Mouse (Mus musculus) right cerebral cortex, adult 18-20 months (tissue): Measurements from ENCODE around the gene Ikzf2.

Experiments
- DNase-seq: peaks from one replicate; pipeline ENCODE4 v3.0.0; 2022; ENCODE audit warnings: mixed read lengths

Ikzf2 gene

GRCm38 (mm10) chr1:69658051-69658450 is 29.0 kb downstream of the Ikzf2 start:
- no peak for DNase-seq

- DNase-seq: no peak
Measured at GRCm38 (mm10) chr1:69657455-69657854, 29.6 kb downstream of the Ikzf2 start.

- DNase-seq: no peak
Measured at GRCm38 (mm10) chr1:69656929-69657328, 30.1 kb downstream of the Ikzf2 start.

- DNase-seq: no peak
Measured at GRCm38 (mm10) chr1:69656047-69656782, 30.8 kb downstream of the Ikzf2 start.

DNA sequence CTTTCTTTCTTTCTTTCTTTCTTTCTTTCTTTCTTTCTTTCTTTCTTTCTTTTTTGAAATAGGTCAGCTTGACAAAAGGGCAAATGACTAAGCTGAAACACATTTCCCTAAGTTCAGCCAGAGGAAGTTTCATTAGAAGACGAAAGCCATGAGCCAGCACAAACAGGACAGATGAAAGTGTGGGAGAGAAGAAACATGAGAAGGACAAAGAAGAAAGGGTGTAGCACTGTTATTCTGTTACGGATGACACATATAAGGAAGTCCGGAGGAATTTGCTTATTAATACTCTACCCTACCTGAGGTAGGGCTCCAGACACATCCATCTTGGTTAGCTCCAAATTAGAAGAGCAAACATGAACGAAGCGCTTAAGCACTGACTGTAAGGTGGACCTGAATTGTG is 31.7 kb downstream of the Ikzf2 start:
- no peak for DNase-seq

- DNase-seq: no peak
Measured at GRCm38 (mm10) chr1:69654955-69655354, 32.1 kb downstream of the Ikzf2 start.

DNA sequence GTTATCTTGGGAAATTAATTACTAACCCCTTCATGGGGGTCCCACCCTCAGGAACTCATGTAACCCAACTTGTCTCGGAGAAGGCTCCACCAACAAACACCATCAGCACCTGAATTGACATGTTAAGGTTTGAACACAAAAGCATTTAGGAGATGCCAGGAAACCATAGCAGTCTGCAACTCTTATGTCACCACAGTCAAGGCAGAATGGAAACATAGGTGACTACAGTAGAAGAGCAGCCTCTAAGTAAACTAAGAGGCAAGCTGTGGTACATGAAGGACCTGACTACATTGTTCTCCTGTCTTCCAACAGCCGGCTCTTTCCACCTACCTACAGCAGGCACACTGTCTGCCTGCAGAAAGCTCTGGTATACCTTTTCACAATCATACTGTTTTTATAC is 33.6 kb downstream of the Ikzf2 start:
- DNase-seq: no peak

GRCm38 (mm10) chr1:69643138-69643537 is 43.9 kb downstream of the Ikzf2 start:
- no peak for DNase-seq

- no peak for DNase-seq
Measured at GRCm38 (mm10) chr1:69641986-69642385, 45.1 kb downstream of the Ikzf2 start.

- no peak for DNase-seq
Measured at GRCm38 (mm10) chr1:69638321-69638720, 48.7 kb downstream of the Ikzf2 start.

DNA sequence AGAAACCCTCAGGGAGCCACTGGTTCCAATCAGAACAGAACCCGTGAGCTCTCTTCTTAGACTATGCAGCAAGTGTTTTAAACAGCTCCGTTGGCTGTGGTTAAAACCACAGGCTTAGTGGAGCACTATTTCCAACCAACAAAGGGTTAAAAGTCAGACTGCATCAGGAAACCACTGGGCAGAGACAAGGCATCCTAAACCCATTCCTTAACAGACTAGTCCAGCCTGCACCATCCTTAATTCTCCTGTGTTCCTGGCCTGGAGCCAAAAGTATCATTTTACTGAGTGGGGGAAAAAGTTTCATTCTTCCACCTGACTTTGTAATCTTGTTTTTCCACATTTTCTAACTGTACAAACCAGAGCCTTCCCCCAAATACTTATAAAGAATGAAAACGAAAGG is 49.1 kb downstream of the Ikzf2 start:
- no peak for DNase-seq

GRCm38 (mm10) chr1:69634259-69634658 is 52.8 kb downstream of the Ikzf2 start:
- DNase-seq: no peak

- DNase-seq: no peak
Measured at GRCm38 (mm10) chr1:69630508-69630907, 56.5 kb downstream of the Ikzf2 start.

- no peak for DNase-seq
Measured at GRCm38 (mm10) chr1:69629513-69629912, 57.5 kb downstream of the Ikzf2 start.

- no peak for DNase-seq
Measured at GRCm38 (mm10) chr1:69612076-69612475, 75.0 kb downstream of the Ikzf2 start.

GRCm38 (mm10) chr1:69611204-69611725 is 75.8 kb downstream of the Ikzf2 start:
- no peak for DNase-seq

- no peak for DNase-seq
Measured at GRCm38 (mm10) chr1:69610791-69611190, 76.3 kb downstream of the Ikzf2 start.

- no peak for DNase-seq
Measured at GRCm38 (mm10) chr1:69608846-69609245, 78.2 kb downstream of the Ikzf2 start.

- DNase-seq: no peak
Measured at GRCm38 (mm10) chr1:69606844-69607243, 80.2 kb downstream of the Ikzf2 start.

DNA sequence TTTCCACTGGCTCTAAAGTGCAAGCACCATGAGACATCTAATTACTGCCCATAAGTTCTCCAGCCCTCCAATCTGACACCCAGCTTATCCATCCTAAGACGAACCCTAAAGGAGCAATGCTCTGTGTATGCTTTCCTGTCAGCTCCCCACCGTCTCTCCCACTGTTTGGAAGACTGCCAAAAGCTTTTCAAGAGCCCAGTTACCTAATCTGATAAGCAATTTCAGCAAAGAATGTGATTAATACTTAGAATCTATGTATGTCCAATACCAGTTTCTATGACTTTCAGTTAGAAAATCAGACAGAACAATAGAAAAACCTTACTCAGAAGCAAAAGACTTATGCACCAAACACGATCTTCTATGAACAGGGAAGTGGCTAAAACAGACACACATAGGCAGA is 82.8 kb downstream of the Ikzf2 start:
- DNase-seq: no peak

GRCm38 (mm10) chr1:69600954-69601353 is 86.1 kb downstream of the Ikzf2 start:
- DNase-seq: no peak

DNA sequence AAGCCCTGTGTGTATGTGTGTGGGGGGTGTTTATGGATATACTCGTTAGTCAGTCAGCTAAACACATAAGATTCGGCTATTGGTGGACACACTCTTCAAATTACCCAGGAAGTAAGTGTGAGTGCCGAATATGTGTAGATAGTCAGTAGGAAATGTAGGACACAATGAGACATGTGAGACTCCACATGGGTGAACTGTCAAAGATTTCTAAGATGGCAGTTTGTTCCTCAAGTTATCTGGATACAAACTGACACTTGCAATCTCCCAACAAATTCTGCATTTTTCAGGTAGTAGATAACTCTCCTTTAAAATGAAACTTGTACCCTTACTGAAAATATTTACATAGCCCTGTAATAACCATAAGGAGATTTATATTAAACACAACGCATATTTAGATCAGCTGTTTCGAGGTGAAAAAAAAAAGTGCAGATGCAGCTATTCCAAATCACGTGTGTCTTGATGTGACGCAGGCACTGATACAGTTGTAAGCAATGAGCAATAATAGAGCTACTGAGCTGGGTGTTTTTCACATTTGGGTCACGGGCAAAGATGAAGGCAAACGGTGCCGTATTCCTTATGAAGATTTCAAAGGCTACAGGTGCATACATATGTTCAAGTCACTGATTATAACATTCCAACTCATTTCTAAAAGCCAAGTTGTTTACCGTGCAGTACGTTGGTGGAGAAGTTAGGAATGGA is 87.8 kb downstream of the Ikzf2 start:
- DNase-seq: no peak

DNA sequence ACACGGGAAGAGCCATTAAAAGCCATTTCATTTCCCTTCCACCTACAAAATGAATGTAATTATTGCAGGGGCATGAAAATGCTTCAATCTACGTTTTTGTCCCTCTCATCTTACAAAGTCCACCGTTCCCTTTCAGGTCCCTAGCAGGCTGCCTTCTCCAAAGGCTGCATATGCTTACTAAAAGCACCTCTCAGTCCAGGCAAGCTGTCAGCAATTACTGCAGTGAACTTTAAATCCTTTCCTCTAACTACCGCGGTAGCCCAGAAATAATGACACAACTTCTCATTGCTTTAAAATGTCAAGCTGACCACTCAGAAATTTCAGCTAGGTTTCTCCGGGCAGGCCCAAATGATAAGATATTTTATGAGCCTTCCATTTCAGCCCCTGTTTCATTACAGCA is 95.2 kb downstream of the Ikzf2 start:
- DNase-seq: no peak

GRCm38 (mm10) chr1:69591328-69591801 is 95.7 kb downstream of the Ikzf2 start:
- DNase-seq: no peak
